Mouse (Mus musculus) NIH3T3 (cell line): Measurements from ENCODE around the gene Crygn.
"Not testable (repeated sequence)": the region's sequence is repeated elsewhere in the genome, so short reads cannot be mapped to it uniquely, and the experiment has no call there.

Experiments
- DNase-seq: peaks from one replicate; pipeline ENCODE4 v3.0.0-alpha.2; 2012; ENCODE audit warnings: low read depth

Gene Crygn

GRCm38 (mm10) chr5:24757816-24758215 is at the start of gene Crygn:
TSS of gene Crygn (minus strand) at chr5:24758008.
- DNase-seq, result no peak

GRCm38 (mm10) chr5:24805222-24805621 is 47.4 kb upstream of the Crygn start:
- DNase-seq, result no peak

GRCm38 (mm10) chr5:24804661-24805060 is 46.9 kb upstream of the Crygn start:
- DNase-seq, result no peak

GRCm38 (mm10) chr5:24801841-24802624 is 44.2 kb upstream of the Crygn start:
- DNase-seq, result no peak

- DNase-seq, result peak; percentile 65
Observed at GRCm38 (mm10) chr5:24800416-24800815, 42.6 kb upstream of the Crygn start.

GRCm38 (mm10) chr5:24798639-24799038 is 40.8 kb upstream of the Crygn start:
- DNase-seq, result no peak

- no peak for DNase-seq
Observed at GRCm38 (mm10) chr5:24797858-24798257, 40.0 kb upstream of the Crygn start.

GRCm38 (mm10) chr5:24792961-24793360 is 35.2 kb upstream of the Crygn start:
- no peak for DNase-seq

GRCm38 (mm10) chr5:24782957-24783356 is 25.1 kb upstream of the Crygn start:
- DNase-seq, result no peak

- no peak for DNase-seq
Observed at GRCm38 (mm10) chr5:24781048-24781447, 23.2 kb upstream of the Crygn start.

GRCm38 (mm10) chr5:24779881-24780512 is 22.2 kb upstream of the Crygn start:
- peak; percentile 79 for DNase-seq

GRCm38 (mm10) chr5:24779321-24779720 is 21.5 kb upstream of the Crygn start:
- no peak for DNase-seq

- DNase-seq, result no peak
Observed at GRCm38 (mm10) chr5:24778843-24779140, 21.0 kb upstream of the Crygn start.

- no peak for DNase-seq
Observed at GRCm38 (mm10) chr5:24778082-24778842, 20.5 kb upstream of the Crygn start.

GRCm38 (mm10) chr5:24776681-24777080 is 18.9 kb upstream of the Crygn start:
- DNase-seq, result no peak

GRCm38 (mm10) chr5:24774549-24774948 is 16.7 kb upstream of the Crygn start:
- not testable (repeated sequence) for DNase-seq

- no peak for DNase-seq
Observed at GRCm38 (mm10) chr5:24756931-24757330, 877 bp downstream of the Crygn start.

- DNase-seq, result no peak
Observed at GRCm38 (mm10) chr5:24752175-24752498, 5.7 kb downstream of the Crygn start.

GRCm38 (mm10) chr5:24751305-24752174 is 6.3 kb downstream of the Crygn start:
- DNase-seq, result peak; percentile 93

GRCm38 (mm10) chr5:24750321-24751304 is 7.2 kb downstream of the Crygn start:
- peak; percentile 98 for DNase-seq

GRCm38 (mm10) chr5:24749731-24750130 is 8.1 kb downstream of the Crygn start:
- no peak for DNase-seq
